Mouse (Mus musculus): ENCODE data around the gene Cdk5r2.

GRCm38 (mm10) chr1:74850251-74850650, 4.5 kb upstream of the Cdk5r2 start:
- no peak for TF ChIP-seq CTCF (IDR thresholded peaks at IDR 0.05; ENCODE audit: extremely low read depth, insufficient read depth, insufficient read length, insufficient replicate concordance)
- TF ChIP-seq POLR2A (IDR thresholded peaks at IDR 0.05; ENCODE audit: low read depth, low read length), result no peak
